Mouse (Mus musculus) heart, embryonic 11.5 days (tissue): ENCODE results near the gene BC030499. TPM values are rescaled to one million over a fixed set of nuclear protein-coding genes. Genes with fewer than 3 reads are reported as not detected.

Source experiments
- polyA plus RNA-seq: library from polyadenylated mRNA; unstranded; fragments of >200 nt; fragmentation: Nextera tagmentation; extraction: Ambion mirVana; gene quantifications from 2 replicates; pipeline ENCODE4 v1.2.1, GENCODE M21; 2014

Gene BC030499
- polyA plus RNA-seq, 1 experiment from 2014 or later = 0.17 TPM

Other genes starting within 250 kb of the BC030499 start
- 25.6 and 27.0 TPM in 2 replicates for gene Eral1, start 210.5 kb upstream of the BC030499 start, polyA plus RNA-seq
- 22.4 and 26.9 TPM in 2 replicates for gene Fam222b, start 196.2 kb upstream of the BC030499 start, polyA plus RNA-seq
- gene Traf4, start 125.3 kb upstream of the BC030499 start, polyA plus RNA-seq = 34.2 and 38.4 TPM in 2 replicates
- 9.9 and 10.6 TPM in 2 replicates for gene Nek8, start 114.2 kb upstream of the BC030499 start, polyA plus RNA-seq
- 16.1 and 16.3 TPM in 2 replicates for gene Tlcd1, start 114.1 kb upstream of the BC030499 start, polyA plus RNA-seq
- gene Rpl23a, start 107.3 kb upstream of the BC030499 start, polyA plus RNA-seq = 1,064 and 1,178 TPM in 2 replicates
- gene Rab34, start 102.4 kb upstream of the BC030499 start, polyA plus RNA-seq = 62.2 and 62.5 TPM in 2 replicates
- gene Proca1, start 97.4 kb upstream of the BC030499 start, polyA plus RNA-seq = 4.2 TPM in 2 replicates
- gene Sdf2, start 45.1 kb upstream of the BC030499 start, polyA plus RNA-seq = 50.2 and 55.1 TPM in 2 replicates
- gene Supt6, start 44.9 kb upstream of the BC030499 start, polyA plus RNA-seq = 15.2 and 22.2 TPM in 2 replicates
- 69.4 and 86.5 TPM in 2 replicates for gene 2610507B11Rik, start 29.1 kb upstream of the BC030499 start, polyA plus RNA-seq
- 31.7 and 32.8 TPM in 2 replicates for gene Spag5, start 10.7 kb downstream of the BC030499 start, polyA plus RNA-seq
- 11.2 and 12.4 TPM in 2 replicates for gene Aldoc, start 32.1 kb downstream of the BC030499 start, polyA plus RNA-seq
- gene Pigs, start 37.6 kb downstream of the BC030499 start, polyA plus RNA-seq = 58.7 and 61.8 TPM in 2 replicates
- gene Unc119, start 52.6 kb downstream of the BC030499 start, polyA plus RNA-seq = 44.9 and 48.1 TPM in 2 replicates
- 0.07 and 0.29 TPM in 2 replicates for gene Foxn1, start 95.7 kb downstream of the BC030499 start, polyA plus RNA-seq
- gene Slc13a2, start 131.4 kb downstream of the BC030499 start, polyA plus RNA-seq = not detected in 2 replicates
- 7.8 and 8.0 TPM in 2 replicates for gene Slc46a1, start 174.9 kb downstream of the BC030499 start, polyA plus RNA-seq
- gene Sarm1, start 206.9 kb downstream of the BC030499 start, polyA plus RNA-seq = 0.39 and 0.46 TPM in 2 replicates
- gene Vtn, start 208.2 kb downstream of the BC030499 start, polyA plus RNA-seq = 0.54 and 4.6 TPM in 2 replicates
- not detected in 2 replicates for gene Sebox, start 212.6 kb downstream of the BC030499 start, polyA plus RNA-seq
- gene Tmem199, start 221.3 kb downstream of the BC030499 start, polyA plus RNA-seq = 57.0 and 63.9 TPM in 2 replicates
- gene Poldip2, start 221.4 kb downstream of the BC030499 start, polyA plus RNA-seq = 130 and 154 TPM in 2 replicates
- gene Tnfaip1, start 245.5 kb downstream of the BC030499 start, polyA plus RNA-seq = 81.1 and 92.5 TPM in 2 replicates
- gene Ift20, start 245.5 kb downstream of the BC030499 start, polyA plus RNA-seq = 107 and 114 TPM in 2 replicates